Mouse (Mus musculus) heart, embryonic 13.5 days (tissue): Measurements from ENCODE around the gene 4930447F04Rik. TPM values are rescaled to one million over a fixed set of nuclear protein-coding genes. Genes with fewer than 3 reads are reported as not detected.

Source experiments
- ATAC-seq: fragments of 200-750 bp; cut with Nextera tagmentation; 2 replicates; pipeline ENCODE4 v1.8.0; 2017; ENCODE audit warnings: moderate TSS enrichment; ENCODE audit not compliant: insufficient number of reproducible peaks, low FRiP score, low TSS enrichment; ENCODE audit errors: extremely low read depth
- H3K27ac ChIP-seq: fragments of 300-500 bp; sonication (generic); replicated peaks from 2 replicates; pipeline ENCODE4 v1.5.1; 2015; ENCODE audit warnings: moderate library complexity, mild to moderate bottlenecking, inconsistent platforms
- H3K27me3 ChIP-seq: fragments of 300-500 bp; sonication (generic); replicated peaks from 2 replicates; pipeline ENCODE4 v1.6.1; 2015; ENCODE audit warnings: mild to moderate bottlenecking, inconsistent platforms
- H3K36me3 ChIP-seq: fragments of 300-500 bp; sonication (generic); 2 replicates; pipeline ENCODE4 v1.6.1; 2015; ENCODE audit warnings: mild to moderate bottlenecking, inconsistent platforms
- H3K4me1 ChIP-seq: fragments of 300-500 bp; sonication (generic); 2 replicates; pipeline ENCODE4 v1.6.1; 2015; ENCODE audit warnings: inconsistent platforms
- H3K4me2 ChIP-seq: fragments of 300-500 bp; sonication (generic); 2 replicates; pipeline ENCODE4 v1.6.1; 2015; ENCODE audit warnings: inconsistent platforms, mild to moderate bottlenecking, moderate library complexity
- H3K4me3 ChIP-seq: fragments of 300-500 bp; sonication (generic); 2 replicates; pipeline ENCODE4 v1.5.1; 2015; ENCODE audit warnings: moderate library complexity, mild to moderate bottlenecking, inconsistent platforms
- H3K9ac ChIP-seq: fragments of 300-500 bp; sonication (generic); 2 replicates; pipeline ENCODE4 v1.6.1; 2015; ENCODE audit warnings: inconsistent platforms, mild to moderate bottlenecking, moderate library complexity
- H3K9me3 ChIP-seq: fragments of 300-500 bp; sonication (generic); 2 replicates; pipeline ENCODE4 v1.6.1; 2016; ENCODE audit warnings: inconsistent platforms
- WGBS: fragments of 180-500 bp; shearing (Covaris S2); methylation state at CpG from one replicate; pipeline ENCODE4 v1.1.7; 2015; ENCODE audit warnings: mixed read lengths; 5-methylcytosine and 5-hydroxymethylcytosine counted together
- polyA plus RNA-seq: library from polyadenylated mRNA; unstranded; fragments of >200 nt; fragmentation: Nextera tagmentation; extraction: Ambion mirVana; gene quantifications from 2 replicates; pipeline ENCODE4 v1.2.1, GENCODE M21; 2015

Gene 4930447F04Rik
- not detected in 2 replicates for polyA plus RNA-seq

DNA sequence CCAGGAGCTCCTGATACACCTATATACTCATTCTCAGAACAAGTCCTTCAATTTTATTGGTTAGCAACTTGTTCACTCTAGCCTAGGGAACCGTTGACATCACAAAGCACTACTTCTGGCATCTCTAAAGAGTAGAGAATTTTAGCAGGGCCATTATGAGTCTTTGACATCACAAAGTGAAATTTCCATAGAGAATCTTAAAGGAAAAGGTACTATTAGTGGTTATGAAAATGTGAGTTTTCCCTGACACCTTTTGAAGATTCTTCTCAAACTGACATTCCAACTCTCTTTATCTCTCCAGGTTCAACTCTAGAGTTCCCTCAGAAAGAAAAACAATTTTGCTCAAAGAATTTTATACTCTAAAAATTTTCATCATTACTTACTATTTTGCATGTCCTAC is at the start of gene 4930447F04Rik:
Gene 4930447F04Rik, minus strand, starts transcription at position 101 of the 400 bp plus-strand sequence.
- no peak within 1 kb of the TSS for H3K4me2 ChIP-seq
- no peak within 1 kb of the TSS for H3K9ac ChIP-seq
- H3K27me3 ChIP-seq, result no peaks in the 10 kb centered on the region
- H3K27ac ChIP-seq, result no peak within 1 kb of the TSS
- H3K4me1 ChIP-seq, result no peaks in the 10 kb centered on the region
- no peak for ATAC-seq
- no peak within 1 kb of the TSS for H3K4me3 ChIP-seq
- no peaks in the 10 kb centered on the region for H3K9me3 ChIP-seq
- 71% methylated on average over 1 of the region's 1 CpGs for WGBS
- H3K36me3 ChIP-seq, result no peaks in the 10 kb centered on the region
